Mouse (Mus musculus): ENCODE results near the gene Dyrk1b.

GRCm38 (mm10) chr7:28203207-28204108 is 24.2 kb downstream of the Dyrk1b start:
- TF ChIP-seq POLR2A (IDR thresholded peaks at IDR 0.05; ENCODE audit: borderline replicate concordance, low read depth, low read length) (no peak), CTCF (IDR thresholded peaks at IDR 0.05; ENCODE audit: low read depth, low read length) (no peak)
